Mouse (Mus musculus) hindbrain, embryonic 16.5 days (tissue): Measurements from ENCODE around the gene Slc41a3. TPM values are rescaled to one million over a fixed set of nuclear protein-coding genes. Genes with fewer than 3 reads are reported as not detected.

ENCODE experiments used
- ATAC-seq: fragments of 200-750 bp; cut with Nextera tagmentation; 2 replicates; pipeline ENCODE4 v1.8.0; 2017; ENCODE audit warnings: moderate TSS enrichment, moderate library complexity
- H3K27ac ChIP-seq: fragments of 300-500 bp; sonication (generic); 2 replicates; pipeline ENCODE4 v1.5.1; 2014; ENCODE audit warnings: low read depth, mild to moderate bottlenecking, control low read depth, low read length, moderate library complexity
- H3K27me3 ChIP-seq: fragments of 300-500 bp; sonication (generic); replicated peaks from 2 replicates; pipeline ENCODE4 v1.6.1; 2014; ENCODE audit warnings: low read length; ENCODE audit not compliant: control insufficient read depth, insufficient read depth
- H3K36me3 ChIP-seq: fragments of 300-500 bp; sonication (generic); 2 replicates; pipeline ENCODE4 v1.6.1; 2014; ENCODE audit warnings: mild to moderate bottlenecking, low read length, moderate library complexity, mixed read lengths; ENCODE audit not compliant: control insufficient read depth, insufficient read depth
- H3K4me1 ChIP-seq: fragments of 300-500 bp; sonication (generic); 2 replicates; pipeline ENCODE4 v1.6.1; 2014; ENCODE audit warnings: low read depth, low read length; ENCODE audit not compliant: control insufficient read depth, insufficient read depth
- H3K4me2 ChIP-seq: fragments of 300-500 bp; sonication (generic); 2 replicates; pipeline ENCODE4 v1.6.1; 2014; ENCODE audit warnings: mild to moderate bottlenecking, low read length, control low read depth, moderate library complexity
- H3K4me3 ChIP-seq: fragments of 300-500 bp; sonication (generic); 2 replicates; pipeline ENCODE4 v1.5.1; 2014; ENCODE audit warnings: mild to moderate bottlenecking, low read length, control low read depth, moderate library complexity
- H3K9ac ChIP-seq: fragments of 300-500 bp; sonication (generic); 2 replicates; pipeline ENCODE4 v1.6.1; 2014; ENCODE audit warnings: low read depth, mild to moderate bottlenecking, control low read depth, low read length, moderate library complexity
- H3K9me3 ChIP-seq: fragments of 300-500 bp; sonication (generic); 2 replicates; pipeline ENCODE4 v1.6.1; 2014; ENCODE audit warnings: mild to moderate bottlenecking, low read length, moderate library complexity; ENCODE audit not compliant: control insufficient read depth
- WGBS: fragments of 180-500 bp; shearing (Covaris S2); extraction: QIAGEN DNeasy Blood & Tissue Kit; methylation state at CpG from one replicate; pipeline ENCODE4 v1.1.7; 2014; 5-methylcytosine and 5-hydroxymethylcytosine counted together
- polyA plus RNA-seq: library from polyadenylated mRNA; unstranded; fragments of >200 nt; fragmentation: Nextera tagmentation; extraction: Ambion mirVana; gene quantifications from 2 replicates; pipeline ENCODE4 v1.2.1, GENCODE M21; 2015

Slc41a3 gene
- polyA plus RNA-seq, 1 experiment from 2014 or later = 12.7 TPM

DNA sequence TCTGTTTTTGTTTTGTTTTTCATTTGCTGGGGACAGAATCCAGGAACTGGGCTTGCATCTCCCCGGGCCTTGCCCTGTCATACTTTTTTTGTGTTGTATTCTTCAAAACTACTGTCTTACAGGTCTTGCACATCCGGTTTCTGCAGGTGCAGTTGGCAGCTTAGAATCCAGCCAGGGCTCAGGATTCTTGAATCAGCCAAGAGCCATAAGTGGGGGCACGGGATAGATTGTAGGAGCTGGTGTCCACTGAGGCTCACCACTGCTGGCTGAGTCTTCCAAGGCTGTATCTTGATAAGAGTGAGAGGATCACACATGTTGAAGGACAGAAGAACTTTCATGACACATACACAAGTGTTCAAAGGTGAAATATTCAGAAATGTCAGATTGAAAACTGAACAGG is 395 bp upstream of the Slc41a3 start:
- Histone ChIP-seq H3K36me3 (no peaks in the 10 kb centered on the region), H3K9me3 (no peaks in the 10 kb centered on the region), H3K4me2 (peak overlapping the region; percentile 90), H3K4me1 (peaks cover 3% of the 10 kb centered on the region; the same call in 1 of the 2 replicates), H3K9ac (no peak overlapping the region; the same call in 1 of the 2 replicates), H3K4me3 (peak overlapping the region; percentile 65), H3K27ac (no peak overlapping the region), H3K27me3 (no peaks in the 10 kb centered on the region; the same call in 1 of the 2 replicates)
- peak; percentile 16 for ATAC-seq
- WGBS = 59% methylated on average over 3 of the region's 3 CpGs

DNA sequence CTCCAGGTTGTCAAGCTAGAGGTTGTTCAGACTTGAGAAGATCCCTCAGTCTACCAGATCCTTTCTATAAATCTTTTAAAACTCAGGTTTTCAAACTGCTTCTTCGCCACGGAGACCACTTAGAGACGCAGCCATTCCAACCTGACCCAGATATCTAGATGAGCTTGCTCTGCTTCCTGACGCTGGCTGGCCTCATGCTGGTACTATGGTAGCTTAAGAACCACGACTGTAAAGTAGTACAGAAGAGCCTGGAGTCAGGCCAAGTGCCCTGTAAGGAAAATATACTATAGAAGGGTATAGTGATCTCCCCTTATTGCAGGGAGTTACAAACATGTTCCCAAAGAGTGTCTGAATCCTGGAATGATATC is 757 bp downstream of the Slc41a3 start:
- no peaks in the 10 kb centered on the region; the same call in 1 of the 2 replicates for H3K27me3 ChIP-seq
- 10% methylated on average over 5 of the region's 5 CpGs for WGBS
- H3K4me2 ChIP-seq = peak overlapping the region; percentile 90
- peaks cover 3% of the 10 kb centered on the region; the same call in 1 of the 2 replicates for H3K4me1 ChIP-seq
- no peak overlapping the region for H3K27ac ChIP-seq
- ATAC-seq = no peak
- no peaks in the 10 kb centered on the region for H3K9me3 ChIP-seq
- H3K4me3 ChIP-seq = peak overlapping the region; percentile 65
- H3K9ac ChIP-seq = peak overlapping the region; percentile 84
- H3K36me3 ChIP-seq = no peaks in the 10 kb centered on the region

DNA sequence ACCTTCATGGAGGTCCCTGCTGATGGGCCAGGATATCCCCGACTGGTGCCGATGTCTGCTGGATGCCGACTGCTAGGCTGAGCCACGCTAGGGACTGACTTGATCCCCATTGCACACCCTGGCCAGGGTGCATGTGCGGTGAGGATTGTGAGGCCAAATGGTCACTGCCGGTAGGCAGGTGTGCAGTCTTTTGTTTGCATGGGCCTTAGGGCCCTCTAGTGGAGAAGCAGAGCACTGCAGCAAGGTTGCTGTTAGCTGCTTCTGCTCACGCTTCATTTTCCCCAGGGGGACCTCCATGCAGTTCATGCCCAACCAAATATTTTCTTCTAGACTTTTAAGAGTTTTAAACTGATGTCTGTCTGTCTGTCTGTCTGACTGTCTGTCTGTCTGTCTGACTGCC is 2.0 kb downstream of the Slc41a3 start:
- Histone ChIP-seq H3K27ac (no peak overlapping the region), H3K36me3 (no peaks in the 10 kb centered on the region), H3K9me3 (no peaks in the 10 kb centered on the region), H3K4me1 (peaks cover 3% of the 10 kb centered on the region; the same call in 1 of the 2 replicates), H3K4me3 (no peak overlapping the region), H3K27me3 (no peaks in the 10 kb centered on the region; the same call in 1 of the 2 replicates), H3K9ac (0 out of 2 replicates have a peak overlapping the region, but pooled peaks have one; percentile 38), H3K4me2 (no peak overlapping the region)
- WGBS = 26% methylated on average over 7 of the region's 7 CpGs
- no peak for ATAC-seq

DNA sequence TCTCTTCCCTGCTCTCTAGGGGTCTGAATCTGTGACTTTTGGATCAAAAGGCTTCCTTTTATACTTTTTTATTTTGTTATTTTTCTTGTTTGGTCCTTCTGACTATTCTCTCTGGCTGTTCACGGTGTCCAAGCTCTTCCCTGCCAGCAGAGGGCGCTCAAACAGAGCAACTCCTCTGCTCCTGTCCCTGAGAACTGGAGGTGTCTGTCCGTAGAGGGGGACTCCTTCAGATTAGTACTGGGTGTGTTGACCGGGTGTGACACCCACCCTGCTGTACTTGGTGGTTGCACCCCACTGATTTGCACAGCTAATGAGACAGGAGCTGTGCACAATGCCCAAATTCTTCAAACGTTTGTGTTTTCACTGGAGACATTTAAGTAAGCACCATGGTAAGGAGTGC is 2.7 kb downstream of the Slc41a3 start:
- no peak for ATAC-seq
- Histone ChIP-seq H3K9me3 (no peaks in the 10 kb centered on the region), H3K27me3 (no peaks in the 10 kb centered on the region; the same call in 1 of the 2 replicates), H3K4me1 (peaks cover 3% of the 10 kb centered on the region; the same call in 1 of the 2 replicates), H3K4me2 (no peak overlapping the region), H3K27ac (no peak overlapping the region), H3K9ac (no peak overlapping the region), H3K4me3 (no peak overlapping the region), H3K36me3 (no peaks in the 10 kb centered on the region)
- 16% methylated on average over 5 of the region's 5 CpGs for WGBS

DNA sequence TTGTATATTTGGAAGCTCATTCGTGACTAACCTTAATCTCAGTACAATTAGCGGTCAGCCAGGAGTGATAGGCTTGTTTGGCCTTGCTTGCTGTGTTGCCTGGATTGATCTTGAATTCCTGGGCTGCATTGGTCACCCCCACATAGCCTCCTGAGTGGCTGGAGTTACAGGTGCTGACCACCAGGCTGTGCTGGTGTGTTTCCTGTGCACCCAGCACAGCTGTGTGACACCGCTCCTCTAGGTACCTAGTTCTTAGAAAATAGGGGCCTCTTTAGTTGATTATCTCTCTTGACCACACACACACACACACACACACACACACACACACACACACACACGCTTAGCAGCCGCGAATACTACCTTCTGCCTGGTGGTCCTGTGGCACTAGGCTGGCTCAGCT is 3.7 kb downstream of the Slc41a3 start:
- no peaks in the 10 kb centered on the region for H3K27me3 ChIP-seq
- H3K4me1 ChIP-seq = peaks cover 3% of the 10 kb centered on the region; the same call in 1 of the 2 replicates
- no peak overlapping the region for H3K4me2 ChIP-seq
- H3K9ac ChIP-seq = no peak overlapping the region
- 65% methylated on average over 6 of the region's 6 CpGs for whole genome bisulfite sequencing
- H3K36me3 ChIP-seq = no peaks in the 10 kb centered on the region
- no peak overlapping the region for H3K27ac ChIP-seq
- no peak overlapping the region for H3K4me3 ChIP-seq
- no peak for ATAC-seq
- H3K9me3 ChIP-seq = no peaks in the 10 kb centered on the region

DNA sequence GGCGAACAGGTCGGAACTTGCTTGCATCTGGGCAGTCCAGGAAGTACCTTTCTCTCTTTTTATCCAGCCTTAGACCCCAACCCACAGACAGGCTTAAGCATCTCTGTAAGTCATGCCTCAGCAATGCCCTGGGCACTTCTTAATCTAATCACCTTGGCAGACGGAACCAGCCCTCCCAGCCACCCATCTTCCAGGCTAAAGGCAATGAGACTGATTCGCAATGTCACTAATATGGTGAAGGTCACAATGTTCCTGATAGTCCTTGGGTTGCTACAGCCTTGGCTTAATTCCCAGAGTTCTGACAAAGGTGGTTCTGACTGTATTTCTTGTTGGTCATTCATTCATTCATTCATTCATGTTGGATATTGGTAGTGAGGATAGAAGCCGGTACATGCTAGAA is 5.7 kb downstream of the Slc41a3 start:
- WGBS = 86% methylated on average over 5 of the region's 5 CpGs
- no peak overlapping the region for H3K4me2 ChIP-seq
- H3K9me3 ChIP-seq = no peaks in the 10 kb centered on the region
- no peak overlapping the region for H3K4me3 ChIP-seq
- H3K27me3 ChIP-seq = no peaks in the 10 kb centered on the region
- H3K9ac ChIP-seq = no peak overlapping the region
- peaks cover 3% of the 10 kb centered on the region; the same call in 1 of the 2 replicates for H3K4me1 ChIP-seq
- ATAC-seq = no peak
- no peaks in the 10 kb centered on the region for H3K36me3 ChIP-seq
- H3K27ac ChIP-seq = no peak overlapping the region

DNA sequence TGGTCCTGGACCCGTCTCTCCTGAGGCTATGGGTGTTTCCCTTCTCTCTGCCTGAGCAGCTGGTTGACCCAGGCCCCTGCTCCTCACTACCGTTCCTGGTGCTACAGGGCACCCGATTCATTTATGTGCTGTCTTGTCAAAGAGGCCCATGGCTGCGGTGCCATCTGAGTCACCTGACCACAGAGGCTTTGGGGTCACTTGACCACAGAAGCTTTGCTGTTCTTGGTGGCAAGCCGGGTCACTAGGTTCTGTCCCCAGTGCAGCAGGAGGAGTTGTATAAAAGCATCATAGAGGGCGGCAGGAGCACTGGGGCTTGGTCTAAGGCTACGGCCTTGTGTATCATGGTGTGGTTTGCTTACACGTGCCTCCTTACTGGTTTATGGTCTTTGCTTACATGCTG is 8.8 kb downstream of the Slc41a3 start:
- H3K4me2 ChIP-seq = no peak overlapping the region
- no peaks in the 10 kb centered on the region for H3K9me3 ChIP-seq
- 85% methylated on average over 8 of the region's 8 CpGs for WGBS
- no peak overlapping the region for H3K27ac ChIP-seq
- no peak overlapping the region for H3K9ac ChIP-seq
- no peak for ATAC-seq
- H3K36me3 ChIP-seq = no peaks in the 10 kb centered on the region
- H3K4me1 ChIP-seq = no peaks in the 10 kb centered on the region
- no peaks in the 10 kb centered on the region for H3K27me3 ChIP-seq
- H3K4me3 ChIP-seq = no peak overlapping the region

DNA sequence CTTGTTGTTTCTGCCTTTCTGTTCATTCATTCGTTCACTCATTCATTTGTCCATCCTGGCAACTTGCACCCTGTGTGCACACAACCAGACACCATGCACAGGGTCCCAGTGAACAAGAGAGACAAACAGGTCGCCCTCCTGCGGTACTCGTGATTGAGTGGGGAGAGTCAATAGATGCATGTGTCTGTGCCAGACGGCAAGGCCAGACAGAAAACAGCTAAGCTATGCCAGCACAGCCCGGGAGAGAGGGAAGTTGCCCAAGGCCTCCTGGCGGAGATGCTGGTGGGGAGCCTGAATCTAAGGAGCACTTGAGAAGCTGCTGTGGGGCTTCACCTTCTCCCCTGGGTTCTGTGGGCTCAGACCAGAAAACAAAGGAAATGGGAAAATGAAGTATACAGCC is 10.8 kb downstream of the Slc41a3 start:
- Histone ChIP-seq H3K36me3 (no peaks in the 10 kb centered on the region), H3K9me3 (no peaks in the 10 kb centered on the region), H3K27me3 (no peaks in the 10 kb centered on the region), H3K4me2 (no peak overlapping the region), H3K4me1 (no peaks in the 10 kb centered on the region), H3K9ac (no peak overlapping the region), H3K27ac (no peak overlapping the region), H3K4me3 (no peak overlapping the region)
- ATAC-seq = no peak
- 59% methylated on average over 7 of the region's 7 CpGs for WGBS

DNA sequence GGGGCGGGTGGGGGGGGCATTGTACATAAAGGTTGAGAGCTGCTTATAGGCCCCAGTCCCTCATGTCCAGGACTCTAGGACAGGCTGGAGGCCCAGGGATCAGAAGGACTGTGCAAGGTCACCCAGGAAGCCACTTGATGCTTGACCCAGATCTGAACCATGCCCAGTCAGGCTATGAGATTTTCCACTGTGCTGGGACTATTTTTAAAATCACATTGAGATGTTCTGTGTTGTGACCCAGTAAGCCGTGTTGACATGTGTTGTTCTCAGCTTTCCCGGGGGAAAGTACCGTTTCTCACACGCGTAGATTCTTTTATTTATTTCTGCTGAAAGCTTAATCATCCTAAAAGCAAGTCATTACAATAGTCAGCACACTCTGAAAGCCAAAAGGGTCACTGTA is 11.5 kb downstream of the Slc41a3 start:
- Histone ChIP-seq H3K4me2 (no peak overlapping the region), H3K4me1 (peaks cover 3% of the 10 kb centered on the region; the same call in 1 of the 2 replicates), H3K9me3 (no peaks in the 10 kb centered on the region), H3K9ac (no peak overlapping the region), H3K27ac (no peak overlapping the region), H3K27me3 (no peaks in the 10 kb centered on the region), H3K4me3 (no peak overlapping the region), H3K36me3 (no peaks in the 10 kb centered on the region)
- no peak for ATAC-seq
- 70% methylated on average over 6 of the region's 6 CpGs for WGBS

DNA sequence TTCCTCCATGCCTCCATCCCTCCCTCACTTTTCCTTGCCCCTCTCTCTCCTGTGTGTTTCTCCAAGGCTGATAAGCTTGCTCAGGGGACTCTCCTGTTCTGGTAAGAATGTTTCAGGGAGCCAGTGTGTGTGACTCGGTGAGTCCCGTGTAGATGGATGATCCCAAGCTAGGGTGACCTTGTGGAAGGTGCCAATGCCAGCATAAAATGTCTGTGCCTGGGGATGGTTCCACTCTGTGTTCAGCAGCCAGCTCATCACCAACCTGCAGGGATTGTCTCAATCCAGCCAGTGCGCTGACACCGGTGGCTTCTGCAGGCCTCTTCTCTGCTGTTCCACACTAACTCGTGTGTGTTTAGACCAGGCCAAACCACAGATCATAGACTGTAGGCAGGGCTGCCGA is 12.0 kb downstream of the Slc41a3 start:
- no peaks in the 10 kb centered on the region for H3K9me3 ChIP-seq
- H3K4me3 ChIP-seq = no peak overlapping the region
- no peaks in the 10 kb centered on the region for H3K27me3 ChIP-seq
- peaks cover 3% of the 10 kb centered on the region; the same call in 1 of the 2 replicates for H3K4me1 ChIP-seq
- 91% methylated on average over 6 of the region's 6 CpGs for WGBS
- no peak overlapping the region for H3K27ac ChIP-seq
- no peak overlapping the region for H3K9ac ChIP-seq
- no peak for ATAC-seq
- H3K4me2 ChIP-seq = no peak overlapping the region
- no peaks in the 10 kb centered on the region for H3K36me3 ChIP-seq
